Mouse (Mus musculus) natural killer cell, adult 2 months (primary cell): Measurements from ENCODE around the gene Mlana.

Experiments
- DNase-seq, 2 experiments: peaks; one replicate each; pipeline ENCODE4 v3.0.0; 2022; ENCODE audit warnings: low spot score in 2 of 2

Gene Mlana

DNA sequence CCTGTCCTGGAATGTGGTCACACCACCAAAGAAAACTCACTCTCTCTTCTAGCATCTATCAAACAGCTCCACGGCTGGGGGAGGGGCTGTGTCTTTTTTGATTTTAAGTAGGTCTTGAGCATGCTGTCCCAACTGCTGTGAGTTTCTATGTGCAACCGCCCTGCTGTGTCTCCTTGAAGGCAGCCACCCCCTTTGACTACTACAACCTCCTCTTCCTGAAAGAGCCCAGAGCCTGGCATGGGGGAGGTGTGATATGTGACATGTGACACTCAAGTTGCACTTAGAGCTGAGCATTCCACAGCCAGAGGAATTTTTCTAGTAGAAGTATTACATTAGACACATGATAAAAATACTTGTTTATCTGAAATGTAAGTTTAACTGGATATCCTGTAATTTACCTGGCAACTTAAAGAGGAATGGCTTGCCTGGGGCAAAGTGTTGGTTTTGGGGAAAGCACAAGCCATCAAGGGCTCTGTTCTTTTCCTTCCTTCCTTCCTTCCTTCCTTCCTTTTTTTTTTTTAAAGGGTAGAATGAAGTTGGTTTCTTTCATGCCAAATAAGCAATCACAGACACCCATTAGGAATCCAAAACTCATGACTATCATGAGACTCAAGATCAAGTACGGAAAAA, at the start of gene Mlana:
Mlana (plus strand) TSS at position 580 of the 630 bp plus-strand sequence.
- no peak for DNase-seq

GRCm38 (mm10) chr19:29648550-29648914, 49.1 kb upstream of the Mlana start:
- no peak for DNase-seq

DNA sequence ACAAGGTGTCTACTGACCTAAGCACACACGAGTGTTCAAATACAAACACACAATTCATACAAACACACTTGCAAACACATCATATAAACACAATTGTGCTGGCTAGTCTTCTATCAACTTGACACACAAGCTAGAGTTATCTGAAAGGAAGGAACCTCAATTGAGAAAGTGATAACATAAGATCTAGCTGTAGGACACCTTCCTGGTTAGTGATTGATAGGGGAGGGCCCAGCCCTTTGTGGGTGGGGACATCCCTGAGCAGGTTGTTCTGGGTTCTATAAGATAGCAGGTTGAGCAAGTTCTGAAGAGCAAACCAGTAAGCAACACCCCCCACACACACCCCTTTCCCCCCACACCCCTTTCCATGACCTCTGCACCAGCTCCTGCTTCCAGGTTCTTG, 47.9 kb upstream of the Mlana start:
- no peak for DNase-seq

GRCm38 (mm10) chr19:29653768-29654265, 43.8 kb upstream of the Mlana start:
- DNase-seq, result no peak

DNA sequence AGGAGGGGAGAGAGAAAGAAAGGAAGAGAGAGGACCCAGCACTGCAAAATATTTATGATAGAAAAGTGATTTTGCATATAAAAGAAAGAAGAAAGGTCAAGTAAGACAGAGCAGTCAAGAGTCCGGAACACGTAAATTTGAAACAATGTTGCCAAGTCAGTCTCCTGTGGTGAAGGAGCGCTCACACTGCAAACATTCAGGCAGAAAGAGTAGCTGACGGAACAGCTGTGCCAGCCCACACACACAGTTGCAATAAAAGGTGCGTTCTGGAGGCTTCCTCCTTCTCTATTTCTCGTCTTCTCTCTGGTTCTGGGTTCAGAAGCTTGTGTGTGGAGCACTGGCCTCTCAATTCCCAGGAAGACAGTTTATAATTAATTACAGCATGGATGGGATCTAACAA, 42.5 kb upstream of the Mlana start:
- DNase-seq, result no peak

GRCm38 (mm10) chr19:29656029-29656428, 41.6 kb upstream of the Mlana start:
- DNase-seq, result no peak

GRCm38 (mm10) chr19:29656620-29657019, 41.0 kb upstream of the Mlana start:
- DNase-seq, result no peak

DNA sequence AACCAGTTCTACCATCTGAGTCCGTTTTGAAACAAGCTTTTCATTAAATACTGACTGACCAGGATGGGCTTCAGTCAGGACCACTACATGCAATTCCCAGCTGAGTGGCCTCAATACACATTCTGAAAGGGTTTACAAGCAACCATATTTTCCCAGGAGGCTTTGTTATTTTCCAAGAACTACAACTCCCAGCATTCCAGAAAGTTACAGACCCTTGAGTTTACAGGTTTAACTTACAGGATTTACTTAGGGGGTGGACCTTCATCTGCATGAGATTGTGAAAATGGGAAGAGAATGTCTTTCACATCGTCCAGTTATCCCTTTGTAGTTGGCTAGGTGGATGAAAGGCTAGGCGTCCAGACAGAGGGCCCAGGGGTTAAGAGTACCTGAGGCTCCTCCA, 40.6 kb upstream of the Mlana start:
- DNase-seq, result no peak

DNA sequence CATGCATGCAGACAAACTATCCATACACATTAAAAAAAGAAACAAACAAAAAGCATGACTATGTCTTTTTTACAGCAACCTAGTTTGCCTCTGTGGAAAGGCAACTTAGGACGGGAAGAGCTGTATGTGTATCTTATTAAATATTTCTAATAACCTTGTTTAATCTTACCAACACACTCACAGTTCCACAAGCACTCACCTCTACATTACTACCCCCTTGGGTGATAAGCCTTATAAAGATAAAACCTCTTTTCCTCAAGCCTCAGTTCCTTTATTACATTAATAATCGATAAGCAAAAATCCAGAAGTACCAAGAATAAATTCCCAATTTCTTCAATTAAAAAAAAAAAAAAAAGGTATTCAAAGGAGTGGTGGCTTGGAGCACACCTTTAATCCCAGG, 40.1 kb upstream of the Mlana start:
- no peak for DNase-seq

- no peak for DNase-seq
These were observed 38.8 kb upstream of the Mlana start for GRCm38 (mm10) chr19:29658836-29659235.

GRCm38 (mm10) chr19:29659705-29660104, 37.9 kb upstream of the Mlana start:
- no peak for DNase-seq

- no peak for DNase-seq
These were observed 36.5 kb upstream of the Mlana start for GRCm38 (mm10) chr19:29660835-29661764.

DNA sequence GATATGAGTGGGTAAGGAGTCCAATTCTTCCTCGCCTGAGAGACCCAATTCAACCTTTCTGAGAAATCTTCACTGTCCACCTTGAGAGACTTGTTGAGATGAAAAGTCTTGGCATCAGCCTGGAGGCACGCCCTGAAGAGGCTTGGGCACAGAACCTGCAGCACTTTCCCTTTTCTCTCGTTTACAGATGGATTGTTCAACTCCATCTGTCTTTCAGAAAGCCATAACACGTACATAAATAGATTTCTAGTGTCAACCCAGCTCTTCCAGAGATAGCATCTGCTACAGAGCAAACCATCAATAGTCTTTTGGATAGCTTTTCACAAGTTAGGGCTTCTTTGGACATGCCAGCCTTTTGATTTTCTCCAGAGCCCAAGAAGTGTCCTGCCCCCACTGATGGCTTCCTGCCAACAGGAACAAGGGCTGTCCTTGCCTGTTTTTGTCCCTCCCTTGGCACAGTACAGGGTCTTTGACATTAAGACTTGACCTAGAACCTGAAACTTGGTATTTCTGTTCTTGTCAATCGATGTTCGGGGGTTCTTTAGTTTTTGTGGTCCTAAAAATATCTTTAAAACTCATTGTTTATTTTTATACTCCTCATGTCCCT, 35.5 kb upstream of the Mlana start:
- DNase-seq, result no peak

- DNase-seq, result no peak
These were observed 33.8 kb upstream of the Mlana start for GRCm38 (mm10) chr19:29663780-29664179.

DNA sequence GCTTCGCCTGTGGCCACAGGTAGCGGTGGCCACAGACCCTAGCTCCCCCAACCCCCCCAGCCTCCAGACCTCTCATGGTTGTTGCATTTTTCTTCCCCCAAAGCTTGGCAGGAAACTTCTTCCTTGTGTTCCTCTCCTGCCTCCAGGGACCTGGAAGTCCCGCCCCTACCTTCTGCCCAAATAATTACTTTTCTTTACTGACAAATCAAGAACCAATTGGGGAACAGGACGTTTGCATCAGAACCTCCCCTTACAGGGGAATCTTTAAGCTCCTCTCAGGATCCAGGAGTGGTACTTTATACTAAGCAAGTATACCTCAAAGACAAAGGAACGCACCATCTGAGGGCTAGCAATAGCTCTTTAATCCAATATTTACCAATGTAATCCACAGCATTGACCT, 32.7 kb upstream of the Mlana start:
- DNase-seq, result no peak

- no peak for DNase-seq
These were observed 31.5 kb upstream of the Mlana start for GRCm38 (mm10) chr19:29666164-29666563.

DNA sequence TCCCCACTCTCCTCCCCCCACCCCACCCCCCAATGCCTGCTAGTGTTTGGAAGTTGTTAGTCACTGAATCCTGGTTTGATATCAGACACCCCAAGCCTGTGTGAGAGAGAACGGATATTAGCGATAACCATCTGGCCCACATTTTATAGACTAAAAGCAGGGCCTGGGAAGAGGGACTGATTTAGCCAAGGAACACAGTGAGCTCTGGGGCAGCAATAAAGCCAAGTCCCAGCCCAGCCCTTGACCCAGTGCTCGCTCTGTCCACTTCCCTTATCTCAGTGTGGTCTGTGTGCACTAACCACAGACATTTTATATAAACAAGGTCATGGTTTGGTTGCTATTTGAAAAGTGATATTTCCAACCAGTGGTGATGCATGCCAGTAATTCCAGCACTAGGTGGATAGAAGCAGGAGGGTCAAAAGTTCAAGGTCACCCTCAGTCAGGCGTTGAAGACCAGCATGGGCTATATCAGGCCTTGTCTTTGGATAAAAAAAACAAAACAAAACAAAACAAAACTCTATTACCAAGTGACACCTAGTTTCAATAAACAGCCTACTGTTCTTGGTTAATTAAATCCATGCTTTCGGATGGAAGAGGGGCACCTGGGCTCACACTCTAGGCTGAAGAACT, 30.5 kb upstream of the Mlana start:
- no peak for DNase-seq

DNA sequence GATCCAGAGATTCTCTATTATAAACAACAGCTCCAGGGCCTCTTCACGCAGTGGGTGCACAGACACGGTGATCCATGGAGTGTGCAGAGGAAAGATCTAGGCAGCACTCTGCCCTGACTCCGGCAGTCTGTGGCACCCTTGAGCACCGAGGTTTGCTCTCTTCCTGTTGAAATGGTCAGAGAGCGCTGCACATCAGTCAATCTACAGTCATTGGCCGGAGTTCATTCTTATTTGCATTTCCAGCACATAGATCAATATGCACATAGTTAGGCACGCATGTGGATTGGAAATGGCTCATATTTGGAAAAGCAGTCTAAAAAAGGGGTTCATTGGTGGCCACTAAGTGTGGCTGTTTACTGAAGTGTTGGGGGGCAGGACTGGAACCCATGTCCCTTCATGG, 29.5 kb upstream of the Mlana start:
- no peak for DNase-seq

DNA sequence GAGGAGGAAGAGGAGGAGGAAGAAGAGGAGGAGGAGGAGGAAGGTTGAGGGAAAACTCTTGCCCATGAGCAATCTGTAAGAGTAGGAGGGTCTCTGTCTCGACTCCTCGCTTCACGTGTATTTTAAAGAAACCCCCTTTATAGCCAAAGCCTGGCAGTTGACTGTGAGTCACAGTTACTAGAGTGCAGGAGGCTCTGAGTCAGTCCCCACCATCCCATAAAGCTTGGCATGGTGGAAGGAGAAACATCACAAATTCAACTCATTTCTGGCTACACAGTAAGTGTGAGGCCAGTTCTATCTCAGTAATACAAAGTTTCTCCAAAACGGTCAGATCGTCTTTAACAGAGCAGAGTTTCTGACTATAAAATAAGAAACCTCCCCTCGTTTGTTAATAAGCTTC, 27.4 kb upstream of the Mlana start:
- no peak for DNase-seq

DNA sequence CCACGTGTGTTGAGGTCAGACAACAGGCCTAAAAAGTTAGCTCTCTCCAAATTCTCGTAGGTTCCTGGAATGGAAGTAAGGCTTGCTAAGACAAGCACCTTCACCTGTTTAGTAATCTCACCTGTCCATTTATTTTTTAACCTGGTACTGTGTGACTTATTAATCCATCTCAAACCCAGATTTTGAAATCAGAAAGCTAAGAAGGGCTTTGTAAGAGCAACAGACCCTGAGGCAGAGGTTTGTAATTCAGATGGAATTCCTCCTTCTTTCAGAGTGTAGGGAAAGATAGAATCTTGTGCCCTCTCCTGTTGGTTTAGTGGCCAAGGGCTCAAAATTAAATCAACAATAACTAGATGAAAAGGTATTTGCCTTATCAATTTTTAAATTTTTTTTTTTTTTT, 26.5 kb upstream of the Mlana start:
- DNase-seq, result no peak

GRCm38 (mm10) chr19:29672660-29673059, 25.0 kb upstream of the Mlana start:
- DNase-seq, result no peak

- no peak for DNase-seq
These were observed 22.7 kb upstream of the Mlana start for GRCm38 (mm10) chr19:29674946-29675345.
